Mouse (Mus musculus) E14TG2a.4 (cell line): ENCODE data around the gene Ino80b.

Experiments used
- CTCF ChIP-seq: conservative IDR thresholded peaks from 2 replicates; pipeline ENCODE4 v1.5.1; 2014; ENCODE audit warnings: low read length
- NANOG ChIP-seq: IDR thresholded peaks from 2 replicates; pipeline ENCODE4 v1.6.1; 2014; ENCODE audit warnings: borderline replicate concordance, low read length, mixed read lengths
- POU5F1 ChIP-seq: IDR thresholded peaks from 2 replicates; pipeline ENCODE4 v1.6.1; 2014; ENCODE audit warnings: low read length, borderline replicate concordance

DNA sequence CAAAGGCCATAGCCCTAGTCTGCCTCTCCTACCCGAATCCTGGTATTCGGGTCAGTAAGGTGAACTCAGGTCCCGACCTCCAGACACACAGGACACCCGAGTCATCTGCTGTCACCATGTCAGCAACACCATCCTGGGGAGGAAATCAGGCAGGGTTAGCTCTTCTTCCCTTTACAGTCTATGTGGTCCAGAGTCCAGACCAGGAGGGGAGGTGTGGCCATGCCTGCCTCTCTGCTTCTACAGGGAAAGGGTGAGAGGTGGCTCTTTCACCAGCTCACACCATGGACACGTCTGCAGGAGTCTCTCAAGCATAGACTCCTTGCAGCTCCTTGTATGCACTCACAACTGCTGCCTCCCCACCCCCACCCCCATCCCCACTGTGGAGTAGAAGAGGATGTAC, 28.3 kb upstream of the Ino80b start:
- TF ChIP-seq CTCF (no peak), NANOG (no peak), POU5F1 (no peak)
